Mouse (Mus musculus): Measurements from ENCODE around the gene Hoxd11. TPM values are rescaled to one million over a fixed set of nuclear protein-coding genes. Genes with fewer than 3 reads are reported as not detected.

Gene Hoxd11
- polyA plus RNA-seq, 1 experiment: not detected

DNA sequence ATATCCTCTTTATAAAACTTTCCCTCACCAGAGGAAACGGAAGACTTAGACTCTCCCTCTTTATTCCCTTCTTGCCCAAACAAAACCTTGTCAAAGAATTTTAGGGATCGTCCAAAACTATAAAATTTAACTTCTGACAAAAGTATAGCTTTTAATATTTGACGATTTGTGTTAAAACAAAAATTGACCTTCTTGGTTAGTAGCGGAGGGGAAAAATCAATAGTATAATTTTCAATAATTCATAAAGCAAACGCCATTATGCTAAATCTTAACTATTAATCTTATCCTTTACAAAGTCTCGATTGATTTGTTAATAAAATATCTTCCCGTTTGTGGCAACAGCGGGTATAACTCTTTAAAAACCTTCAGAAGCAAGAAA, 11.0 kb downstream of the Hoxd11 start:
- 17% methylated on average over 8 of the region's 8 CpGs for WGBS
- no peak overlapping the region for H3K4me3 ChIP-seq (ENCODE audit: insufficient read depth, low read depth, low read length)

DNA sequence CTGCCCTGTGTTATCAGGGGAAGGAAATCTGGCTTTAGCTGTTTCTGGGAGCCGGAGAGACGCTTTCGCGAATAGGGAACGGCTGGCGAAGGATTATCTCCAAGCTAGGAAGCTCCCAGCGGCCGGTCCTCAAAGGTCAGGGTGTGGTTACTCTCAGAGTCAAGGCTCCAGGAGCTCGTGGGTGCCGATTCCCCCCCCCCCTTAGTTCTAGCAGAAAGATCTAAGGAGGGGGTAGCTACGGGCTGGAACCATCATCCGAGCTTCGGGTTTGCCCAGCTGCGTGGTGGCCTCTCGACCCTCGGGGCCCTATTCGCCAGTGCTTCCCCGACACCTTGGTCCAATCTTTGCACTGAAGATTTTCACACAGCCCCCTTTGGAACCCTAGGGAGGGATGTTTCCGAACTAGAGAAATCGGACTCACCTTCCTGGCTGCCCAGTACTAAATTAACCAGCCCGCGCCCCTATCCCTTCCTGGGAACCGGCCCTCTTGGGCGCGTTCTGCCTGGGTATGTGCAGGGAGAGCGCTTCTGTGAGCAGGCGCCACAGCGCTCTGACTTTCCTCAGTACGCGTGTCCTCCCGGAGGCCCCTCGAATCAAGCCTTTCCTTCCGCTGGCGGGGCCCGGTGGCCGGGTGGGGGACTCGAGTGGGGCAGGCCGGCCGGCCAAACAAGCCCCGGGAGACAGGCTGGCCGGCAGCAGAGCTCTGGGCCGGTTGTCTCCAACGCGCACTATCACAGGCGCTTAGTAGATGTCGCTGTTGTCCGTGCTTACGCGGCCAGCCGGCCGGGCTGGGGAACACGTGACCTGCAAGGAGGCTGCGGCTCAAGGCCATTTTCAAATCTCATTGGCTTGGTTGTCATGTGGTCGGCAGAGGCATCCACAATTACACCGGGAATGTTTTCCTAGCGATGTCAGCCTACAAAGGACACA, 11.9 kb downstream of the Hoxd11 start, which contains the start of gene Hoxd10:
TSS of gene Hoxd10 (plus strand) at position 903 of the 930 bp plus-strand sequence.
- no peak for TF ChIP-seq CTCF (IDR thresholded peaks at IDR 0.05; ENCODE audit: insufficient read depth, low read depth, low read length)
- no peak for TF ChIP-seq POLR2A (IDR thresholded peaks at IDR 0.05; ENCODE audit: insufficient read depth, low read depth, low read length)
- 4% methylated on average over 56 of the region's 56 CpGs for WGBS
- H3K4me3 ChIP-seq (ENCODE audit: insufficient read depth, low read depth, low read length): no peak within 1 kb of the TSS
- no peak within 1 kb of the TSS for H3K27ac ChIP-seq (ENCODE audit: insufficient read depth, low read depth, low read length)
- H3K4me1 ChIP-seq (ENCODE audit: control insufficient read depth, insufficient read depth, low read length): no peaks in the 10 kb centered on the region

More for the DNA sequence above, 11.0 kb downstream of the Hoxd11 start:
- no peak overlapping the region for H3K27ac ChIP-seq (ENCODE audit: insufficient read depth, low read depth, low read length)
- TF ChIP-seq POLR2A (IDR thresholded peaks at IDR 0.05; ENCODE audit: insufficient read depth, low read depth, low read length): no peak
- no peak for TF ChIP-seq CTCF (IDR thresholded peaks at IDR 0.05; ENCODE audit: insufficient read depth, low read depth, low read length)
- H3K4me1 ChIP-seq (ENCODE audit: control insufficient read depth, insufficient read depth, low read length): no peaks in the 10 kb centered on the region

DNA sequence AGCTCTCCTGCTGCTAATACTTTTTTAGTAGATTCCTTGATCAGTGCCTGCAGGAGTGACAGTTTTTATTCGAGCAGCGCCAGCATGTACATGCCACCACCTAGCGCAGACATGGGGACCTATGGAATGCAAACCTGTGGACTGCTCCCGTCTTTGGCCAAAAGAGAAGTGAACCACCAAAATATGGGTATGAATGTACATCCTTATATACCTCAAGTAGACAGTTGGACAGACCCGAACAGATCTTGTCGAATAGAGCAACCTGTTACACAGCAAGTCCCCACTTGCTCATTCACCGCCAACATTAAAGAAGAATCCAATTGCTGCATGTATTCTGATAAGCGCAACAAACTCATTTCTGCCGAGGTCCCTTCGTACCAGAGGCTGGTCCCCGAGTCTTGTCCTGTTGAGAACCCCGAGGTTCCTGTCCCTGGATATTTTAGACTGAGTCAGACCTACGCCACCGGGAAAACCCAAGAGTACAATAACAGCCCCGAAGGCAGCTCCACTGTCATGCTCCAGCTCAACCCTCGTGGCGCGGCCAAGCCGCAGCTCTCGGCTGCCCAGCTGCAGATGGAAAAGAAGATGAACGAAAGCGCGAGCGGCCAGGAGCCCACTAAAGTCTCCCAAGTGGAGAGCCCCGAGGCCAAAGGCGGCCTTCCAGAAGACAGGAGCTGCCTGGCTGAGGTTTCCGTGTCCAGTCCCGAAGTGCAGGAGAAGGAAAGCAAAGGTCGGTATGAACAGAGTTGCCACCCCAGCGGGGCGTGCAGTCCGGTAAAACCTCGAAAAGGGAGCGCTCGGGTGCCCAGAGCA, 12.8 kb downstream of the Hoxd11 start:
- TF ChIP-seq POLR2A (IDR thresholded peaks at IDR 0.05; ENCODE audit: insufficient read depth, low read depth, low read length): no peak
- TF ChIP-seq CTCF (IDR thresholded peaks at IDR 0.05; ENCODE audit: insufficient read depth, low read depth, low read length): no peak
- Histone ChIP-seq H3K27ac (ENCODE audit: insufficient read depth, low read depth, low read length) (no peak overlapping the region), H3K4me3 (ENCODE audit: insufficient read depth, low read depth, low read length) (no peak overlapping the region), H3K4me1 (ENCODE audit: control insufficient read depth, insufficient read depth, low read length) (no peaks in the 10 kb centered on the region)
- 4% methylated on average over 35 of the region's 35 CpGs for WGBS

DNA sequence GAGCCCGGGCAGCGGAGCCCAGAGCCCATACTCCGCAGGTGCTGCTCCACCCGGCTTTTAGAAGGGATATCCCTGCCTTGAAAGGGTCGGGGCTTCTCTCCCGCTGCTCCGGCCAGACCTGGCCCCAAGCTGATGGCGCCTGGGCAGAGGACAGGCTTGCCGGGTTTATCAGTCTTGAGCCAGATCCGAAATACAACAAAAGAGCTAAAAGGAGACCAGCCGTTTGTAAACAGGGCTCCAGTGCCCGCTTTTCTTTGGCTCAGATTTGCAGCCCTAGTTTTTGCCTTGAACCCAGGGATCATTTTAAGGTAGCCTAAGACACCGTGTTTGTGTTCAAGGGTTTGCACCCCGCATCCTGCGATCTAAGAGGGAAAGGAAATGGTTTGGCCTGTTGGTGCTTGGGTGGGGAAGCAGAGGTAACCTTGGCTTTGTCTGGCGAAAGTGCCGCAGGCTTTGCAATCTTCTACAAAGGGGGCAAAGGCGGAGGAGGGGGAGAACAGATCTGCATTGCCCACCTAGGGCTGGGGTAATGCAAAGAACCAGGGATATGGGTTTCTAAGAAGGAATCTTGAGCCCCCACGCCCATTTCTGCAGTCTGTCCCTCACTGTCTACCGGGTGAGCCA, 13.6 kb downstream of the Hoxd11 start:
- TF ChIP-seq POLR2A (IDR thresholded peaks at IDR 0.05; ENCODE audit: insufficient read depth, low read depth, low read length) (no peak), CTCF (IDR thresholded peaks at IDR 0.05; ENCODE audit: insufficient read depth, low read depth, low read length) (no peak)
- 2% methylated on average over 20 of the region's 20 CpGs for WGBS
- Histone ChIP-seq H3K4me3 (ENCODE audit: insufficient read depth, low read depth, low read length) (no peak overlapping the region), H3K27ac (ENCODE audit: insufficient read depth, low read depth, low read length) (no peak overlapping the region), H3K4me1 (ENCODE audit: control insufficient read depth, insufficient read depth, low read length) (peaks cover 1% of the 10 kb centered on the region; the same call in 1 of the 2 replicates)

DNA sequence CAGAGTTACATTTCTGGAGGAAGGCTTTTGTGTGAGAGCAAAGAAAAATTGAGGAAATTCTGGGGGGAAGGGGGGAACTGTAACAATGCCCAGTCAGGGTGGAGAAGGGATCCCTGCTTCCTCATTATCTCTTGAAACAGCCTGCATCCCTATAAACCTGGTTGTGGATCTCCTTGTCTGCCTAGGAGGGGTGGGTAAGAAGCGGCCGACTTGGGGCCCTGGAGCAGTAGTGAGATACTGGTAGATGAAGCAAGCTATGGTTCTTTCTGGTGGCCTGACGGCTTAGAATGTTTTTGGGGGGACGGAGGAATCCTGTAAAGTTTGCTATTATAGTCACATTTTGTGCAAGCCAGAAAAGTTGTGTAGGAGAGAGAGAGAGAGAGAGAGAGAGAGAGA, 14.1 kb downstream of the Hoxd11 start:
- peaks cover 4% of the 10 kb centered on the region; the same call in 1 of the 2 replicates for H3K4me1 ChIP-seq (ENCODE audit: control insufficient read depth, insufficient read depth, low read length)
- no peak overlapping the region for H3K4me3 ChIP-seq (ENCODE audit: insufficient read depth, low read depth, low read length)
- WGBS: 8% methylated on average over 4 of the region's 4 CpGs
- no peak overlapping the region for H3K27ac ChIP-seq (ENCODE audit: insufficient read depth, low read depth, low read length)
- no peak for TF ChIP-seq POLR2A (IDR thresholded peaks at IDR 0.05; ENCODE audit: insufficient read depth, low read depth, low read length)
- no peak for TF ChIP-seq CTCF (IDR thresholded peaks at IDR 0.05; ENCODE audit: insufficient read depth, low read depth, low read length)

DNA sequence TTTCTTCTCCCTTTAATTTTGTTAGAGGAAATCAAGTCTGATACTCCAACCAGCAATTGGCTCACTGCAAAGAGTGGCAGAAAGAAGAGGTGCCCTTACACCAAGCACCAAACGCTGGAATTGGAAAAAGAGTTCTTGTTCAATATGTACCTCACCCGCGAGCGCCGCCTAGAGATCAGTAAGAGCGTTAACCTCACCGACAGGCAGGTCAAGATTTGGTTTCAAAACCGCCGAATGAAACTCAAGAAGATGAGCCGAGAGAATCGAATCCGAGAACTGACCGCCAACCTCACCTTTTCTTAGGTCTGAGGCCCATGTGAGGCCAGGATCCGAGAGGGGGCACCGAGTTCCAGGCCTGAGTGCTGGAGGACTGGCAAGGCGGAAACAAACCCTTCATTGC, 14.7 kb downstream of the Hoxd11 start:
- no peak overlapping the region for H3K27ac ChIP-seq (ENCODE audit: insufficient read depth, low read depth, low read length)

DNA sequence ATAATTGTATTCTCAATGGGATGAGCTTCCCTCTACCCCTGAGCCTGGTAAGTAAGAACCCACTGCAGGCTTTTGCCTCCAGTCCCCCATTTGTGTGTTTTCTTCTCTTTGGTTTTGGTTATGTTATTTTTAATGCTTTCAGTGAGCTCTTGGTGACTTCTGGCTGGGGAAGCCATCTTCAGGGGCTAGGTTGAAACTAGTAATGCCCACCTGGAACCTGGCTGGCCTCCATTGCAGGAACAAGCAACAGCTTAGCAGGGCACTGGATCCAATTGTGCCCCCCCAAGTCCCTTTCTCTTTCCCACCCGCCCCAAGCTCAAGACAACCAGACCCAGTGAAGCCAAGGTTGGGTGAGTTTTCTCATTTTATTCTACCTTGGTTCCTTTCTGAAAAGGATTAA, 16.0 kb downstream of the Hoxd11 start:
- TF ChIP-seq POLR2A (IDR thresholded peaks at IDR 0.05; ENCODE audit: insufficient read depth, low read depth, low read length) (no peak), CTCF (IDR thresholded peaks at IDR 0.05; ENCODE audit: insufficient read depth, low read depth, low read length) (no peak)
- Histone ChIP-seq H3K27ac (ENCODE audit: insufficient read depth, low read depth, low read length) (no peak overlapping the region), H3K4me3 (ENCODE audit: insufficient read depth, low read depth, low read length) (no peak overlapping the region), H3K4me1 (ENCODE audit: control insufficient read depth, insufficient read depth, low read length) (peaks cover 4% of the 10 kb centered on the region; the same call in 1 of the 2 replicates)
- 4% methylated on average over 1 of the region's 1 CpGs for WGBS

More for the DNA sequence above, 14.7 kb downstream of the Hoxd11 start:
- H3K4me3 ChIP-seq (ENCODE audit: insufficient read depth, low read depth, low read length): no peak overlapping the region
- H3K4me1 ChIP-seq (ENCODE audit: control insufficient read depth, insufficient read depth, low read length): peaks cover 4% of the 10 kb centered on the region; the same call in 1 of the 2 replicates
- WGBS: 3% methylated on average over 16 of the region's 16 CpGs
- no peak for TF ChIP-seq POLR2A (IDR thresholded peaks at IDR 0.05; ENCODE audit: insufficient read depth, low read depth, low read length)
- no peak for TF ChIP-seq CTCF (IDR thresholded peaks at IDR 0.05; ENCODE audit: insufficient read depth, low read depth, low read length)

DNA sequence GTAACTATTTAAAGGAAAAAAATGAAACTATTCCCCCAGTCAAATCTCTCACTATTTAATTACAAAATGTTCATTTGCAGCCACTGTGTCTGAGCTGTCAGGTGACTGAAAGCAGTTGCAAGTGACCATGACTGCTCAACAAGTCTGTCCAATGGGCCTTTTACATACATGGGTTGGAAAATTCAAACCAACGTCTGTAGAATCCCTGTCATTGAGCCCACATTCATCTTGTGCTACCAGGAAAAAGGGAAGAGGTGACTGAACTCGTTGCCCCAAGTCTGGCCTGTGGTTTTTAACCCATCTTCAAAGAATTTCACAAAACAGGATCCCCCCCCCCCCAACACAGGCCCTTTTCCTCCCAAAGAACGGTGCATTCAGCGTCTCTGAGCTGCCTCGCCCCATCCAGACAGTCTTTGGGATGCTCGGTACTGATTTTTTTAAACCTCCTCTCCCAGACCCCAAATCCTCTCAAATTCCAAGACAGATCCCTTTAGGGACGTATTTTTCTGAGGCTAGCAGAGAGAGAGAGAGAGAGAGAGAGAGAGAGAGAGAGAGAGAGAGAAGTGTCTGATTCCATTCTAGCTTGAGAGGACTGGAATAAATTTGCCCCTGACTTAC, 16.6 kb downstream of the Hoxd11 start:
- H3K4me1 ChIP-seq (ENCODE audit: control insufficient read depth, insufficient read depth, low read length): peaks cover 4% of the 10 kb centered on the region; the same call in 1 of the 2 replicates
- WGBS: 6% methylated on average over 7 of the region's 7 CpGs
- TF ChIP-seq POLR2A (IDR thresholded peaks at IDR 0.05; ENCODE audit: insufficient read depth, low read depth, low read length) (no peak), CTCF (IDR thresholded peaks at IDR 0.05; ENCODE audit: insufficient read depth, low read depth, low read length) (no peak)
- H3K4me3 ChIP-seq (ENCODE audit: insufficient read depth, low read depth, low read length): no peak overlapping the region
- H3K27ac ChIP-seq (ENCODE audit: insufficient read depth, low read depth, low read length): no peak overlapping the region
